Mouse (Mus musculus): ENCODE data around the gene Gabrg3. TPM values are rescaled to one million over a fixed set of nuclear protein-coding genes. Genes with fewer than 3 reads are reported as not detected.
A peak's percentile ranks its signal among the peaks of the same experiment; 100 is the strongest.

The Gabrg3 gene
- polyA plus RNA-seq, 1 experiment from 2014 or later: 0.23 TPM

GRCm38 (mm10) chr7:57387341-57387654 is 310 bp upstream of the Gabrg3 start:
- peaks cover 3% of the 10 kb centered on the region; the same call in 1 of the 2 replicates for H3K27me3 ChIP-seq (ENCODE audit: control insufficient read depth, insufficient read depth, low read length)
- ATAC-seq (replicated peaks; ENCODE audit: low FRiP score) (no peak; the same call in 1 of the 2 replicates), DNase-seq (ENCODE audit: low spot score) (no peak)
- H3K36me3 ChIP-seq (ENCODE audit: control insufficient read depth, insufficient read depth, low read length): no peaks in the 10 kb centered on the region
- H3K4me3 ChIP-seq (ENCODE audit: low read depth, low read length): peak overlapping the region; percentile 58
- no peak overlapping the region for H3K27ac ChIP-seq (ENCODE audit: low read depth, low read length)
- no peaks in the 10 kb centered on the region for H3K9me3 ChIP-seq (ENCODE audit: control insufficient read depth, low read length)
- no peak overlapping the region for H3K9ac ChIP-seq (ENCODE audit: low read length)
- H3K4me1 ChIP-seq (replicated peaks; ENCODE audit: control insufficient read depth, insufficient read depth, low read length): no peaks in the 10 kb centered on the region
- peak overlapping the region; percentile 95 for H3K4me2 ChIP-seq (ENCODE audit: low read depth, low read length, severe bottlenecking)
- WGBS: 17% methylated on average over 6 of the region's 6 CpGs

GRCm38 (mm10) chr7:57384112-57384511 is 2.9 kb downstream of the Gabrg3 start:
- H3K27ac ChIP-seq (ENCODE audit: low read depth, low read length): no peak overlapping the region
- no peak for DNase-seq (ENCODE audit: low spot score)
- H3K4me3 ChIP-seq (ENCODE audit: low read depth, low read length): no peak overlapping the region
- 26% methylated on average over 4 of the region's 4 CpGs for WGBS
- H3K4me1 ChIP-seq (replicated peaks; ENCODE audit: control insufficient read depth, insufficient read depth, low read length): no peaks in the 10 kb centered on the region
- no peak overlapping the region for H3K4me2 ChIP-seq (ENCODE audit: low read depth, low read length, severe bottlenecking)
- H3K27me3 ChIP-seq (ENCODE audit: control insufficient read depth, insufficient read depth, low read length): peaks cover 3% of the 10 kb centered on the region; the same call in 1 of the 2 replicates
- H3K9ac ChIP-seq (ENCODE audit: low read length): no peak overlapping the region
- peak; percentile 41 for ATAC-seq (replicated peaks; ENCODE audit: low FRiP score)
- no peaks in the 10 kb centered on the region for H3K36me3 ChIP-seq (ENCODE audit: control insufficient read depth, insufficient read depth, low read length)
- no peaks in the 10 kb centered on the region for H3K9me3 ChIP-seq (ENCODE audit: control insufficient read depth, low read length)

DNA sequence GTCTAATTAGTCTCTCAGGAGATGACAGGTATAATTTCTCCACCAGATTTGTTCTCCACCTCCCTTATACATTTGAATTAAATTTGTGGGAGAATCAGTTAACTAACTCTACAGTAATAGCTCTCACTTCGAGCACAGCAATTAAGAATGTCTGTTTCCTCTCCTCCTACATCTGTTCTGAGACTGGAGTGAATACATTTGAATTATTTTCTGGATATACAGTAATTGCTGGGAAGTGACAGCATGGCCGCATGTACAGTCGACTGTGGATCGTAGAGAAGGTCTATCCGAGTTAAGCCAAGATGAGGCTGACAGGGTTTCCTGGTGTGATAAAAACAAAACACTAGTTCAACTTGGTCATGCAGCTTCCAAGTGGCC is 21.0 kb downstream of the Gabrg3 start:
- WGBS: 89% methylated on average over 5 of the region's 5 CpGs
- no peaks in the 10 kb centered on the region for H3K27me3 ChIP-seq (ENCODE audit: control insufficient read depth, insufficient read depth, low read length)
- ATAC-seq (replicated peaks; ENCODE audit: low FRiP score): no peak
- no peaks in the 10 kb centered on the region for H3K4me1 ChIP-seq (replicated peaks; ENCODE audit: control insufficient read depth, insufficient read depth, low read length)
- no peaks in the 10 kb centered on the region for H3K36me3 ChIP-seq (ENCODE audit: control insufficient read depth, insufficient read depth, low read length)
- no peak for DNase-seq (ENCODE audit: low spot score)
- no peak overlapping the region for H3K9ac ChIP-seq (ENCODE audit: low read length)
- H3K9me3 ChIP-seq (ENCODE audit: control insufficient read depth, low read length): no peaks in the 10 kb centered on the region
- H3K27ac ChIP-seq (ENCODE audit: low read depth, low read length): no peak overlapping the region
- H3K4me2 ChIP-seq (ENCODE audit: low read depth, low read length, severe bottlenecking): no peak overlapping the region
- H3K4me3 ChIP-seq (ENCODE audit: low read depth, low read length): no peak overlapping the region

GRCm38 (mm10) chr7:57365134-57366012 is 21.6 kb downstream of the Gabrg3 start:
- WGBS: 84% methylated on average over 5 of the region's 5 CpGs

DNA sequence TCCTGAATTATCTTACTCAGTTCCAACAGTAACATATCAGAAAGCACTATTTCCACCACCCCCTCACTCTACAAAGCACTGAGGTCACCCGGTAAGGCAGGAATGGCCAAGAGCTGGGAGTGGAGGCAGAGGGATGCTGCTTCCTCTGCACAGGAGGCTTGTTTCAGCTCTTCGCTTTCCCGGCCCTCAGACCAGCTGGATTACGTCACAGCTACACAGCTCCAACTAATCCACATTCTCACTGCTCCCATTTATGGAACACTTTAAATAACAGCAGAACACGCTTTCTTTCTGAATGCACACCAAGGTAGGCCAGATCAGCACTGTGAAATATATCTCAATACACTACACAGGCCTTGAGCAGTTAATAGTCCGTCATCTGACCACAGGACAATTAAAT is 23.2 kb downstream of the Gabrg3 start:
- no peak for DNase-seq (ENCODE audit: low spot score)
- H3K27me3 ChIP-seq (ENCODE audit: control insufficient read depth, insufficient read depth, low read length): no peaks in the 10 kb centered on the region

More at GRCm38 (mm10) chr7:57365134-57366012, 21.6 kb downstream of the Gabrg3 start:
- Histone ChIP-seq H3K27ac (ENCODE audit: low read depth, low read length) (no peak overlapping the region), H3K9ac (ENCODE audit: low read length) (no peak overlapping the region), H3K4me3 (ENCODE audit: low read depth, low read length) (no peak overlapping the region), H3K4me2 (ENCODE audit: low read depth, low read length, severe bottlenecking) (no peak overlapping the region), H3K27me3 (ENCODE audit: control insufficient read depth, insufficient read depth, low read length) (no peaks in the 10 kb centered on the region), H3K9me3 (ENCODE audit: control insufficient read depth, low read length) (no peaks in the 10 kb centered on the region), H3K4me1 (replicated peaks; ENCODE audit: control insufficient read depth, insufficient read depth, low read length) (no peaks in the 10 kb centered on the region), H3K36me3 (ENCODE audit: control insufficient read depth, insufficient read depth, low read length) (no peaks in the 10 kb centered on the region)
- no peak for DNase-seq (ENCODE audit: low spot score)
- ATAC-seq (replicated peaks; ENCODE audit: low FRiP score): no peak

GRCm38 (mm10) chr7:57357871-57358540 is 29.0 kb downstream of the Gabrg3 start:
- Histone ChIP-seq H3K27me3 (ENCODE audit: control insufficient read depth, insufficient read depth, low read length) (no peaks in the 10 kb centered on the region), H3K36me3 (ENCODE audit: control insufficient read depth, insufficient read depth, low read length) (no peaks in the 10 kb centered on the region), H3K27ac (ENCODE audit: low read depth, low read length) (no peak overlapping the region), H3K4me3 (ENCODE audit: low read depth, low read length) (no peak overlapping the region), H3K4me2 (ENCODE audit: low read depth, low read length, severe bottlenecking) (no peak overlapping the region), H3K9ac (ENCODE audit: low read length) (no peak overlapping the region), H3K4me1 (replicated peaks; ENCODE audit: control insufficient read depth, insufficient read depth, low read length) (no peaks in the 10 kb centered on the region), H3K9me3 (ENCODE audit: control insufficient read depth, low read length) (no peaks in the 10 kb centered on the region)
- ATAC-seq (replicated peaks; ENCODE audit: low FRiP score) (no peak), DNase-seq (ENCODE audit: low spot score) (no peak)
- 48% methylated on average over 6 of the region's 6 CpGs for WGBS

More for the DNA sequence above, 23.2 kb downstream of the Gabrg3 start:
- H3K27ac ChIP-seq (ENCODE audit: low read depth, low read length): no peak overlapping the region
- no peak for ATAC-seq (replicated peaks; ENCODE audit: low FRiP score)
- no peak overlapping the region for H3K9ac ChIP-seq (ENCODE audit: low read length)
- no peak overlapping the region for H3K4me2 ChIP-seq (ENCODE audit: low read depth, low read length, severe bottlenecking)
- H3K9me3 ChIP-seq (ENCODE audit: control insufficient read depth, low read length): no peaks in the 10 kb centered on the region
- H3K36me3 ChIP-seq (ENCODE audit: control insufficient read depth, insufficient read depth, low read length): no peaks in the 10 kb centered on the region
- no peaks in the 10 kb centered on the region for H3K4me1 ChIP-seq (replicated peaks; ENCODE audit: control insufficient read depth, insufficient read depth, low read length)
- H3K4me3 ChIP-seq (ENCODE audit: low read depth, low read length): no peak overlapping the region
- 84% methylated on average over 6 of the region's 6 CpGs for WGBS

DNA sequence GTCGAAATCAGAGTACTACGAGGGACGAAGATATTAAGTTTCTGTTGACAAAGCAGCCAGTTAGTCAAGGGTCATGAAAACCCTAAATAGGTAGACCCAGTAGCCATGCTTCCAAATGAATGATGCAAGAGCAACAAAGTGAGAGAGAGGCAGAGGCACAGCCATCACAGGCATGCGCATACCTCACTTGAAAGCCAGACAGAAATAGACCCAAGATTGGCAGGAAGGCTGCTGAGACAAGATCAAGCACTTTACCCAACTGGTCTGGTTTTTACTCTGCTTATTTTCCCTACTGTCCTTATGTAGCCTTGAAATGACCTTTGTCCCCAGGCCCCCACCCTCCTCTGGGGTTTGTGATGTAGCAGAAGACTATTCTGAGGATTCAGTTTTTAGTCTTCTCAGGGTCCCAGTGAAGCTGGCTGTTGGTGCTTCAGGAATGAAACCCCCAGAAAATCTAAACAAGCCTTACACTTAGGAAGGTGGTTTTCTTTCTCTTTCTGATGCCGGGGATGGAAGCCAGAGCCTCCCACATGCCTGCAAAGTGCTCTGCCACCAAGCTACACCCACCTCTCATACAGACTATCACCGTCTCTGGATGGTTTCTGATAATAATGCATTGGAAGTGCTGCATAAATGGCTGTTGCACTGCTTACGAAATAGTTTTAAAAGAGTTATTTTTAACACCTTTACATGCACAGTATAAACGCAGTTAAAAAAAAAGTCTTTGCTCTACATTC is 30.3 kb downstream of the Gabrg3 start:
- Histone ChIP-seq H3K9ac (ENCODE audit: low read length) (no peak overlapping the region), H3K4me3 (ENCODE audit: low read depth, low read length) (no peak overlapping the region), H3K4me2 (ENCODE audit: low read depth, low read length, severe bottlenecking) (no peak overlapping the region), H3K9me3 (ENCODE audit: control insufficient read depth, low read length) (no peaks in the 10 kb centered on the region), H3K27me3 (ENCODE audit: control insufficient read depth, insufficient read depth, low read length) (no peaks in the 10 kb centered on the region), H3K4me1 (replicated peaks; ENCODE audit: control insufficient read depth, insufficient read depth, low read length) (no peaks in the 10 kb centered on the region), H3K27ac (ENCODE audit: low read depth, low read length) (no peak overlapping the region), H3K36me3 (ENCODE audit: control insufficient read depth, insufficient read depth, low read length) (no peaks in the 10 kb centered on the region)
- ATAC-seq (replicated peaks; ENCODE audit: low FRiP score) (no peak), DNase-seq (ENCODE audit: low spot score) (no peak)
- WGBS: 88% methylated on average over 8 of the region's 8 CpGs

DNA sequence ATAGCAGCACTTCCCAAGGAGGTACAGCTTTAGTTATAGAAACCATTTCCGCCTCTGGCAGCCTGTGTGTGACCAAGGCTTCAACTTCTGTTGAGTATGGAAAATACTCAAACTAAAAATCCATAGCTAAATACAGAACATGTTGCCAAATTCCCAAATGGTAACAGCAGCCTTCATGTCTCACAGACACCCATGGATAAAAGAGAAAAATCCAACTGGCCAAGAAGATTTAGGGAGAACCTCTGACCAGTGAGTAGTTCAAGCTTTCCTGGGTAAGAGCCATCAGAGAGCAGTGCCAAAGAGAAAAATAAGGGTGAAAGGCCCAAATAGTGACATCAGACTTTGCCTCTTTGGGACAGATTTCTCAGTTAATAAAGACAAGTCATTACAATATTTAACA is 38.2 kb downstream of the Gabrg3 start:
- no peak overlapping the region for H3K4me3 ChIP-seq (ENCODE audit: low read depth, low read length)
- WGBS: 92% methylated on average over 1 of the region's 1 CpGs
- ATAC-seq (replicated peaks; ENCODE audit: low FRiP score): no peak

More for the DNA sequence above, 38.2 kb downstream of the Gabrg3 start:
- H3K27me3 ChIP-seq (ENCODE audit: control insufficient read depth, insufficient read depth, low read length): no peaks in the 10 kb centered on the region
- no peak for DNase-seq (ENCODE audit: low spot score)
- no peak overlapping the region for H3K4me2 ChIP-seq (ENCODE audit: low read depth, low read length, severe bottlenecking)
- no peaks in the 10 kb centered on the region for H3K4me1 ChIP-seq (replicated peaks; ENCODE audit: control insufficient read depth, insufficient read depth, low read length)
- no peaks in the 10 kb centered on the region for H3K9me3 ChIP-seq (ENCODE audit: control insufficient read depth, low read length)
- no peaks in the 10 kb centered on the region for H3K36me3 ChIP-seq (ENCODE audit: control insufficient read depth, insufficient read depth, low read length)
- no peak overlapping the region for H3K9ac ChIP-seq (ENCODE audit: low read length)
- H3K27ac ChIP-seq (ENCODE audit: low read depth, low read length): no peak overlapping the region

Measured in forebrain, embryonic 11.5 days (tissue).